Mouse (Mus musculus) limb, embryonic 14.5 days (tissue): Measurements from ENCODE around the gene Plac1. TPM values are rescaled to one million over a fixed set of nuclear protein-coding genes. Genes with fewer than 3 reads are reported as not detected.
A peak's percentile ranks its signal among the peaks of the same experiment; 100 is the strongest.
"Not testable (repeated sequence)": the region's sequence is repeated elsewhere in the genome, so short reads cannot be mapped to it uniquely, and the experiment has no call there.

Experiments used
- ATAC-seq: fragments of 200-750 bp; cut with Nextera tagmentation; 2 replicates; pipeline ENCODE4 v1.8.0; 2017; ENCODE audit warnings: low read depth, moderate number of reproducible peaks, moderate TSS enrichment; ENCODE audit not compliant: low FRiP score
- DNase-seq: peaks from one replicate; pipeline ENCODE4 v3.0.0-alpha.2; 2015; ENCODE audit warnings: low spot score
- H3K27ac ChIP-seq: fragments of 300-500 bp; sonication (generic); replicated peaks from 2 replicates; pipeline ENCODE4 v1.5.1; 2014; ENCODE audit warnings: low read depth, mild to moderate bottlenecking, low read length, moderate library complexity, mixed read lengths
- H3K27me3 ChIP-seq: fragments of 300-500 bp; sonication (generic); 2 replicates; pipeline ENCODE4 v1.6.1; 2014; ENCODE audit warnings: low read length, mixed read lengths; ENCODE audit not compliant: control insufficient read depth, insufficient read depth
- H3K36me3 ChIP-seq: fragments of 300-500 bp; sonication (generic); 2 replicates; pipeline ENCODE4 v1.6.1; 2014; ENCODE audit warnings: mild to moderate bottlenecking, low read length, moderate library complexity, mixed read lengths; ENCODE audit not compliant: control insufficient read depth, insufficient read depth
- H3K4me1 ChIP-seq: fragments of 300-500 bp; sonication (generic); 2 replicates; pipeline ENCODE4 v1.6.1; 2014; ENCODE audit warnings: antibody characterized with exemption, low read length, mixed read lengths; ENCODE audit not compliant: control insufficient read depth, insufficient read depth
- H3K4me2 ChIP-seq: fragments of 300-500 bp; sonication (generic); replicated peaks from 2 replicates; pipeline ENCODE4 v1.6.1; 2014; ENCODE audit warnings: low read depth, mild to moderate bottlenecking, low read length, moderate library complexity; ENCODE audit not compliant: severe bottlenecking
- H3K4me3 ChIP-seq: fragments of 300-500 bp; sonication (generic); replicated peaks from 2 replicates; pipeline ENCODE4 v1.5.1; 2014; ENCODE audit warnings: low read length
- H3K9ac ChIP-seq: fragments of 300-500 bp; sonication (generic); 2 replicates; pipeline ENCODE4 v1.6.1; 2014; ENCODE audit warnings: mild to moderate bottlenecking, low read depth, low read length, moderate library complexity; ENCODE audit not compliant: severe bottlenecking
- H3K9me3 ChIP-seq: fragments of 300-500 bp; sonication (generic); 2 replicates; pipeline ENCODE4 v1.6.1; 2016; ENCODE audit warnings: low read length; ENCODE audit not compliant: control insufficient read depth
- POLR2A ChIP-seq: fragments of 200-500 bp; IDR thresholded peaks from 2 replicates; pipeline ENCODE4 v1.8.0; 2012; ENCODE audit warnings: inconsistent platforms, mild to moderate bottlenecking, moderate library complexity, borderline replicate concordance; ENCODE audit not compliant: insufficient read depth, insufficient read length; ENCODE audit errors: extremely low read depth
- WGBS: fragments of 180-500 bp; shearing (Covaris S2); extraction: QIAGEN DNeasy Blood & Tissue Kit; methylation state at CpG from one replicate; pipeline ENCODE4 v1.1.7; 2014; 5-methylcytosine and 5-hydroxymethylcytosine counted together
- polyA plus RNA-seq, 2 experiments: library from polyadenylated mRNA; depleted of rRNA in 1 of 2; stranded (reverse) in 1 of 2; unstranded in 1 of 2; fragments of >200 nt; fragmentation: Nextera tagmentation in 1 of 2; extraction: Ambion mirVana in 1 of 2; gene quantifications; 2 replicates each; pipeline versions ENCODE4 v1.2.1 to v1.2.3; 2012 to 2014

Gene Plac1
- polyA plus RNA-seq (2012; rRNA removed) (12.6 and 18.4 TPM in 2 replicates), polyA plus RNA-seq (2014; fragmentation: Nextera tagmentation; extraction: Ambion mirVana) (12.5 and 14.0 TPM in 2 replicates)

GRCm38 (mm10) chrX:53240011-53240410 lies at the start of gene Plac1:
Gene Plac1 (minus strand): TSS chrX:53240111.
- H3K4me3 ChIP-seq, result no peak within 1 kb of the TSS
- ATAC-seq, result no peak
- H3K27ac ChIP-seq, result no peak within 1 kb of the TSS
- no peaks in the 10 kb centered on the region for H3K27me3 ChIP-seq
- H3K9ac ChIP-seq, result no peak within 1 kb of the TSS
- H3K4me2 ChIP-seq, result no peak within 1 kb of the TSS
- H3K9me3 ChIP-seq, result no peaks in the 10 kb centered on the region
- 78% methylated on average over 4 of the region's 4 CpGs for WGBS
- no peak for DNase-seq
- no peaks in the 10 kb centered on the region for H3K36me3 ChIP-seq
- H3K4me1 ChIP-seq, result no peaks in the 10 kb centered on the region
- no peak for TF ChIP-seq POLR2A

GRCm38 (mm10) chrX:53287924-53288323 lies 48.0 kb upstream of the Plac1 start:
- Histone ChIP-seq H3K36me3 (no peaks in the 10 kb centered on the region), H3K27ac (no peak overlapping the region), H3K4me1 (no peaks in the 10 kb centered on the region), H3K9ac (no peak overlapping the region), H3K9me3 (no peaks in the 10 kb centered on the region), H3K4me2 (no peak overlapping the region), H3K4me3 (no peak overlapping the region), H3K27me3 (no peaks in the 10 kb centered on the region)
- ATAC-seq, result no peak; the same call in 1 of the 2 replicates
- no peak for TF ChIP-seq POLR2A
- DNase-seq, result peak; percentile 65
- 66% methylated on average over 5 of the region's 5 CpGs for WGBS

DNA sequence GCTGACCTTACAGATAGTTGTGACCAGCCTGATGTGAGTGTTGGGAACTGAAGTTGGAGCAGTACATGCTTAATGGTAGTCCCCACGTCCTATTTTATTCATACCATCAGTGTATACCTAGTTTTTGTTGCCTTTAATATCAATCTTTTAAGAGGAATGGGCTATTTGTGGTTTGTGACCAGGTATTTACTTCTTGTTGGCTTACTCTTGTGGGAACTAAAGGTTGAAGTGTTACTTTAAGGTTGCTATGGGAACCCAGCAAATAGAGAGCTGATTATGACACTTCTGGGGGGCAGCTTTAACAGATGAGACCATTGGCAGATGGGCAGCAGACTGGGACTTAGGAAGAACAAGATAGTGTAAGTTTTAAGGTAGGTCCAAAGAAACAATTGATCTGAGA lies 33.2 kb upstream of the Plac1 start, which contains the start of gene Fam122c:
Gene Fam122c (plus strand): TSS at position 301 of the 400 bp plus-strand sequence.
- ATAC-seq (no peak), DNase-seq (no peak)
- WGBS, result 26% methylated on average over 1 of the region's 1 CpGs
- Histone ChIP-seq H3K9me3 (no peaks in the 10 kb centered on the region), H3K9ac (no peak within 1 kb of the TSS), H3K4me2 (no peak within 1 kb of the TSS), H3K27ac (no peak within 1 kb of the TSS), H3K27me3 (no peaks in the 10 kb centered on the region), H3K36me3 (no peaks in the 10 kb centered on the region), H3K4me1 (no peaks in the 10 kb centered on the region), H3K4me3 (no peak within 1 kb of the TSS)
- no peak for TF ChIP-seq POLR2A

DNA sequence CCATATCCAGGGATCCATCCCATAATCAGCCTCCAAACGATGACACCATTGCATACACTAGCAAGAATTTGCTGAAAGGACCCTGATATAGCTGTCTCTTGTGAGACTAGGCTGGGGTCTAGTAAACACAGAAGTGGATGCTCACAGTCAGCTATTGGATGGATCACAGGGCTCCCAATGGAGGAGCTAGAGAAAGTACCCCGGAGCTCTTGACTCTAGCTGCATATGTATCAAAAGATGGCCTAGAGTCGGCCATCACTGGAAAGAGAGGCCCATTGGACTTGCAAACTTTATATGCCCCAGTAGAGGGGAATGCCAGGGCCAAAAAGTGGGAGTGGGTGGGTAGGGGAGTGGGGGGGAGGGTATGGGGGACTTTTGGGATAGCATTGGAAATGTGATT lies 31.7 kb upstream of the Plac1 start:
- not testable (repeated sequence) for H3K4me2 ChIP-seq, H3K4me1 ChIP-seq, H3K27me3 ChIP-seq, H3K36me3 ChIP-seq, H3K9ac ChIP-seq, ATAC-seq, H3K27ac ChIP-seq, H3K4me3 ChIP-seq, H3K9me3 ChIP-seq, DNase-seq
- WGBS, result 84% methylated on average over 3 of the region's 3 CpGs

DNA sequence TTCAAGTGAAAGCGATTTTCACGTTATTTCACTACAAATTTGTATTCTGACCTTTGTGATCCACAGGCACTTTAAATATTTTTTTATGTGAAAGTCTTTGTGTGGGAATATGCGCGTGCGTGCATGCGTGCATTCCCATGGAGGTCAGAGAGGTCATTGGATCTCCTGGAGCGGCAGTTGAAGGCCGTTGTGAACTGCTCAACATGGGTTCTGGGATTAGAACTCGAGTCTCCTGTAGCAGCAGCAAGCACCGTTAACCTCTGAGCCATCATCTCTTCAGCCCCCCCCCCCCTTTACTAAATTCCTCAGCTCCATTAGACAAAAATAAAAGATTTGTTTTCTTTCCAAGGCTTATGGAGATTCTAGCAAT lies 30.1 kb upstream of the Plac1 start:
- no peaks in the 10 kb centered on the region for H3K36me3 ChIP-seq
- H3K4me1 ChIP-seq, result no peaks in the 10 kb centered on the region
- H3K9me3 ChIP-seq, result no peaks in the 10 kb centered on the region
- peak overlapping the region; percentile 39; the same call in 1 of the 2 replicates for H3K4me2 ChIP-seq
- DNase-seq (no peak), ATAC-seq (0 out of 2 replicates have a peak, but pooled peaks have one; percentile 17)
- peak overlapping the region; percentile 55 for H3K4me3 ChIP-seq
- H3K27me3 ChIP-seq, result no peaks in the 10 kb centered on the region
- no peak overlapping the region for H3K27ac ChIP-seq
- no peak for TF ChIP-seq POLR2A
- no peak overlapping the region for H3K9ac ChIP-seq
- WGBS, result 20% methylated on average over 10 of the region's 10 CpGs
